Mouse (Mus musculus) layer of hippocampus, adult 9-10 months (tissue): ENCODE measurements around the gene Cerkl.

Experiments used
- DNase-seq: peaks from one replicate; pipeline ENCODE4 v3.0.0; 2022; ENCODE audit warnings: low spot score

Cerkl gene

GRCm38 (mm10) chr2:79456575-79457349, at the start of gene Cerkl, which contains the start of gene Neurod1:
Cerkl (minus strand) TSS chr2:79456785.
Neurod1 (minus strand) TSS chr2:79456751.
- no peak for DNase-seq

DNA sequence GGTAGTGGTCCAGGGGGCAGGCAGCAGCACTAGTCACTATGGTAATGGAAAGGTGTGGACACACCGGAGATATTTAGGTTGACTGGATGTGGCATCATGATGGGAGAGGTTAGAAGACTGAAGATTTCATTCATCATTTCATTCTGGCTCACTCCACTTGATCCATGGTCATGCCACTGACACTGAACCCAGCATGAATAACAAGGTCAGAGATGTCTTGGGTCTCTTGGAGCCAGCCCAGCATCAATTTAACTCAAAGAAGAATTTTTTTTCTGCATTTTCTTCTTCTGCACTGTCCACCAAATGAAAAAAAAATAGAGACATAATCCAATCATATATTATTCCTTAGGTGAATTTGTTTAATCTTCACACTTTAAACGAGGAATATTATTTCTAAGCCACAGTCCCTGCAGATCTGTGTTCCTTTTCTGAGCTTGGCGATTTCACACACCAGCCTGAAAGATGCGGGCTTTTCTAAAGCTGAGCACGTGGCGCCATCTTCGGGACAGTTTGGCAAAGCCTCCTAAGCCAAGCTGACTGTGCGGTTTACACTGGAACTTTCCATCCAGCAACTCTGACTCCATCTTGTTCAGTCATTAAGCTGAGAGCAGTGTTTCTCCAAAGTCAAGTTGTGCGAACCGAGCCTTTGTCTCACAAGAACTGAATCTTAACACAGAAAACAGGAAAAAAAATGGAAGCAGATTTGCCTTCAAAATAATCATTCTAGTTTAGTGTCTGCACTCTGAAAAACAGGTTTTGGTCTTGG, 42.6 kb upstream of the Cerkl start:
- DNase-seq, result peak; percentile 41

DNA sequence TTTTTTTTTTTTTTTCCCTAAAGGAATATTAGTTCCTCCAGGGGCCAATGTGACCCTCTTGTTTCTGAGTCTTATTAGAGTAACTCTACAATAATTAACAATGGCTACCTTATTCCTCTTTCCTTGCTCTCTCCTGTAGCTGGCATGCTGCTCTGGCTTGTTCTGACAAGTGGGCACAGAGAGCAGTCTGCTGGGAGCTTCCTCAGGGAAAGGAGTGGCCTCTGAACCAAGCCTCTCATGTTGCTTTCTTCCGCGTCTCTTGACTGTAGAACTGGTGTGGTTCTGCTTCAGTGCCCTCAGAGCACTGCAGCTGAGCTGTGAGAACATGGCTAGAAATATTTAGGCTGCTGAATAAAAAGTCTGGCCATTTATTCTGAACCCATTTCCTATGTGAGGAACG, 28.5 kb upstream of the Cerkl start:
- no peak for DNase-seq

GRCm38 (mm10) chr2:79482511-79482910, 25.9 kb upstream of the Cerkl start:
- no peak for DNase-seq

- DNase-seq, result no peak
Observed at GRCm38 (mm10) chr2:79462411-79462810, 5.8 kb upstream of the Cerkl start.

GRCm38 (mm10) chr2:79461861-79462260, 5.3 kb upstream of the Cerkl start:
- no peak for DNase-seq

GRCm38 (mm10) chr2:79460586-79460985, 4.0 kb upstream of the Cerkl start:
- no peak for DNase-seq

- no peak for DNase-seq
Observed at GRCm38 (mm10) chr2:79460107-79460506, 3.5 kb upstream of the Cerkl start.

- DNase-seq, result no peak
Observed at GRCm38 (mm10) chr2:79459061-79460045, 2.8 kb upstream of the Cerkl start.

GRCm38 (mm10) chr2:79457932-79458331, 1.3 kb upstream of the Cerkl start:
- DNase-seq, result no peak

DNA sequence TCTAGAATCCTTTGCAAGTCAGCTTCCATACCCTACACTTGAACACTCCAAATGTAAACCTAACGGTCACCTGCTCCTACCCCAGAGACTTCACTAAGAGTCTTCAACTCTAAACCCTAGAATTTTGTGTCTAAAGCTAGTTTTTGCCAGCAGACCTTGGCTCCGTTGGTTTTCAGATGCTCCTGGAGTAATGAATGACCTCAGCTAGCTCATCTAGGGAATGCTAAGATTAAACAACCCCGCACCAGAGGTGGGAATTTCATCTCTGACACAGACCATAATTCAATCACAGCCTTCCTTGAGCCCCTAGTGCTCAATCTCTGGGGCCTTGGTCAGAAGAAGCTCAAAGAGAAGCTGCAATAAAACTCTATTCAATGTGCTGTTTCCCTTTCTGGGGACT, 849 bp upstream of the Cerkl start:
- no peak for DNase-seq

GRCm38 (mm10) chr2:79455646-79456045, 939 bp downstream of the Cerkl start:
- DNase-seq, result no peak

DNA sequence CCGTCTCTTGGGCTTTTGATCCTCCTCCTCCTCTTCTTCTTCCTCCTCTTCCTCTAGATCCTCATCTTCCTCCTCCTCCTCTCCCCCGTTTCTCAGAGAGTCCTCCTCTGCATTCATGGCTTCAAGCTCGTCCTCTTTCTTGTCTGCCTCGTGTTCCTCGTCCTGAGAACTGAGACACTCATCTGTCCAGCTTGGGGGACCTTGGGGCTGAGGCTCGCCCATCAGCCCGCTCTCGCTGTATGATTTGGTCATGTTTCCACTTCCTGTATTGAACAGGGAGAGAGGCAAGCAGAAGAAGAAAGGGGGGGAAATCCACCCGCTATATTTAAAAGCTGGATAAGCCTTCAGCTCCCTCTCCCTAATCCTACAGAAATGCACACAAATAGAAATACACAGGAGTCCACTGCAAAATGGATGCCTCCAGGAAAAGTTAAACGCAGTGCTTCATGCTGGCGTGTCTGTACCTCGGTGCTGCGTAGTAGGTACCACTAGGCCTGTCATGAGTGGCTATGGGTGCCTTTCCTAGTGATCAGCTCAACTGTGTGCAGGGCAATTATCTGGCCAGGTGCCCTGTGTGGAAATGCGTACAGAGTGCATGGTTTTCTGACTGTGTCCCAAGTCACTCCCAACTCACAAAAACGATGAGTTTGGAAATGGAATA, 1.7 kb downstream of the Cerkl start:
- no peak for DNase-seq

- DNase-seq, result no peak
Observed at GRCm38 (mm10) chr2:79453901-79454781, 2.4 kb downstream of the Cerkl start.

DNA sequence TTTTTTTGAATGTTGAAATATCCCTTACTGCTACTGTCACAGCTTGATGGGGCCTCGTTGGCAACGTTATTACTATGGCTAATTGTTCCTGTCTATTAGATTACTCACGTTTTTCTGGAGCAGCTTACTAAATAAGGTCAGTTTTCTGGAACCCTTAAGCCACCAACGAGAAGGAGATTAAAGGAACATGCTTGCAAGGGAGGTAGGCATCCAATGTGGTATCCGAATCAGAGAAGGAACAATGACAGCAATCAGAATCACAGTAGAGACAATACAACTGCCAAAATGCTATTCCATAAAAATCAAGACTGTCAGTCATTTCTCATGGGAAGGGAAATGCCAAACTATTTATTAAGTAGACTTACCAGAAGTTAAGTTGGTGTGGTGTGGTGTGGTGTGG, 5.1 kb downstream of the Cerkl start:
- DNase-seq, result no peak

GRCm38 (mm10) chr2:79450684-79451394, 5.7 kb downstream of the Cerkl start:
- DNase-seq, result no peak

GRCm38 (mm10) chr2:79449371-79449770, 7.2 kb downstream of the Cerkl start:
- no peak for DNase-seq

GRCm38 (mm10) chr2:79447198-79447597, 9.4 kb downstream of the Cerkl start:
- DNase-seq, result no peak

DNA sequence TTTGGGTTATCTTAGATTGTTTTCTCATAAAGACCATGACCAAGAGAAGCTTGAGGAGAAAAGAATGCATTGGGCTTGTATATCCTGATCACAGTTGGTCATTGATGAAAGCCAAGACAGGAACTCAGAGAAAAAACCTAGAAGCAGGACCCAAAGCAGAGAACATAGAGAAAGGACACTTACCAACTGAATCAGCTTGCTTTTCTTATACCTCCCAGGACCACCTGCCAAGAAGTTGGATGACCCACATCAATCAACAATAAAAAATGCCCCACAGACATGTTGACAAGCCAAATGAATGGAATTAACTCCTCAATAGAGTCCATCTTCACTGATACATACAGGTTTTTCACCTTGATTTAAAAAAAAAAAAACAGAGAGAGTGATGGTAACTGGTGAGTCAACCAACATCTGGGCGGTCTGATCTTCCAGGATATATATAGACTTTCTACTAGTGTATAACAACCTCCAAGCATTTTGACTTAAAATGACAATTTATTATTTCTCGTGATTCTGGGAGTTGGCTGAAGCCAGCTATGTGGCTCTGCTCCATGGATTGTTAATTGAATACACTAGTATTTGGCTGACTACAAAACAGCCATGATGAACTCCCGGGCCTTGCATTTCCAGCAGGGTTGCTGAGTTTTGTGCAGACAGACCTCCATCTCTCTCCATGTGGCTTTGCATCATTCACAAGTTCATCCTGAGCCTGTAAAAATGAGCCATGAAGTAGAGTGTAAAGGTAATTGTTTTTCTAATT, 12.5 kb downstream of the Cerkl start:
- DNase-seq, result no peak
